Mouse (Mus musculus): ENCODE data around the gene Fam234b. TPM values are rescaled to one million over a fixed set of nuclear protein-coding genes. Genes with fewer than 3 reads are reported as not detected.

The Fam234b gene
- polyA plus RNA-seq, 1 experiment from 2014 or later: 20.9 TPM

- Histone ChIP-seq H3K9me3 (ENCODE audit: control insufficient read depth) (no peaks in the 10 kb centered on the region), H3K4me1 (replicated peaks; ENCODE audit: control insufficient read depth, insufficient read depth, low read length) (no peaks in the 10 kb centered on the region), H3K9ac (ENCODE audit: low read depth, low read length) (no peak overlapping the region), H3K36me3 (ENCODE audit: control insufficient read depth, insufficient read depth) (no peaks in the 10 kb centered on the region; the same call in 1 of the 2 replicates), H3K4me2 (replicated peaks; ENCODE audit: low read depth) (no peak overlapping the region), H3K27me3 (replicated peaks; ENCODE audit: control insufficient read depth, insufficient read depth, low read length) (no peaks in the 10 kb centered on the region), H3K27ac (ENCODE audit: low read depth, low read length) (no peak overlapping the region), H3K4me3 (ENCODE audit: low read depth, low read length) (no peak overlapping the region)
- ATAC-seq: no peak
- 53% methylated on average over 4 of the region's 4 CpGs for WGBS
- no peak for TF ChIP-seq CTCF (IDR thresholded peaks at IDR 0.05; ENCODE audit: low read depth)
These were observed 2.9 kb upstream of the Fam234b start for GRCm38 (mm10) chr6:135194907-135195306.

- 62% methylated on average over 8 of the region's 8 CpGs for WGBS
- H3K4me2 ChIP-seq (replicated peaks; ENCODE audit: low read depth): no peak overlapping the region
- no peaks in the 10 kb centered on the region for H3K4me1 ChIP-seq (replicated peaks; ENCODE audit: control insufficient read depth, insufficient read depth, low read length)
These were observed 1.1 kb upstream of the Fam234b start for GRCm38 (mm10) chr6:135196707-135197106.

GRCm38 (mm10) chr6:135197446-135197845, 331 bp upstream of the Fam234b start:
- Histone ChIP-seq H3K4me3 (ENCODE audit: low read depth, low read length) (peak overlapping the region; percentile 92), H3K9me3 (ENCODE audit: control insufficient read depth) (no peaks in the 10 kb centered on the region), H3K27me3 (replicated peaks; ENCODE audit: control insufficient read depth, insufficient read depth, low read length) (no peaks in the 10 kb centered on the region), H3K27ac (ENCODE audit: low read depth, low read length) (0 out of 2 replicates have a peak overlapping the region, but pooled peaks have one; percentile 66), H3K4me2 (replicated peaks; ENCODE audit: low read depth) (peak overlapping the region; percentile 92), H3K9ac (ENCODE audit: low read depth, low read length) (peak overlapping the region; percentile 80), H3K4me1 (replicated peaks; ENCODE audit: control insufficient read depth, insufficient read depth, low read length) (no peaks in the 10 kb centered on the region), H3K36me3 (ENCODE audit: control insufficient read depth, insufficient read depth) (no peaks in the 10 kb centered on the region; the same call in 1 of the 2 replicates)
- 18% methylated on average over 7 of the region's 7 CpGs for WGBS
- ATAC-seq: no peak
- no peak for TF ChIP-seq CTCF (IDR thresholded peaks at IDR 0.05; ENCODE audit: low read depth)

More at GRCm38 (mm10) chr6:135196707-135197106, 1.1 kb upstream of the Fam234b start:
- H3K9me3 ChIP-seq (ENCODE audit: control insufficient read depth): no peaks in the 10 kb centered on the region
- H3K9ac ChIP-seq (ENCODE audit: low read depth, low read length): no peak overlapping the region
- ATAC-seq: no peak
- TF ChIP-seq CTCF (IDR thresholded peaks at IDR 0.05; ENCODE audit: low read depth): no peak
- H3K27ac ChIP-seq (ENCODE audit: low read depth, low read length): no peak overlapping the region
- H3K4me3 ChIP-seq (ENCODE audit: low read depth, low read length): no peak overlapping the region
- H3K27me3 ChIP-seq (replicated peaks; ENCODE audit: control insufficient read depth, insufficient read depth, low read length): no peaks in the 10 kb centered on the region
- H3K36me3 ChIP-seq (ENCODE audit: control insufficient read depth, insufficient read depth): no peaks in the 10 kb centered on the region; the same call in 1 of the 2 replicates

GRCm38 (mm10) chr6:135198726-135199125, 949 bp downstream of the Fam234b start:
- Histone ChIP-seq H3K4me2 (replicated peaks; ENCODE audit: low read depth) (peak overlapping the region; percentile 92), H3K9me3 (ENCODE audit: control insufficient read depth) (no peaks in the 10 kb centered on the region), H3K36me3 (ENCODE audit: control insufficient read depth, insufficient read depth) (no peaks in the 10 kb centered on the region), H3K4me1 (replicated peaks; ENCODE audit: control insufficient read depth, insufficient read depth, low read length) (no peaks in the 10 kb centered on the region), H3K27ac (ENCODE audit: low read depth, low read length) (no peak overlapping the region), H3K4me3 (ENCODE audit: low read depth, low read length) (peak overlapping the region; percentile 92), H3K9ac (ENCODE audit: low read depth, low read length) (no peak overlapping the region), H3K27me3 (replicated peaks; ENCODE audit: control insufficient read depth, insufficient read depth, low read length) (no peaks in the 10 kb centered on the region)
- WGBS: 26% methylated on average over 6 of the region's 6 CpGs
- TF ChIP-seq CTCF (IDR thresholded peaks at IDR 0.05; ENCODE audit: low read depth): no peak
- no peak for ATAC-seq

GRCm38 (mm10) chr6:135200122-135200957, 2.6 kb downstream of the Fam234b start:
- Histone ChIP-seq H3K27me3 (replicated peaks; ENCODE audit: control insufficient read depth, insufficient read depth, low read length) (no peaks in the 10 kb centered on the region), H3K36me3 (ENCODE audit: control insufficient read depth, insufficient read depth) (no peaks in the 10 kb centered on the region), H3K4me1 (replicated peaks; ENCODE audit: control insufficient read depth, insufficient read depth, low read length) (no peaks in the 10 kb centered on the region), H3K27ac (ENCODE audit: low read depth, low read length) (peak overlapping the region; percentile 73), H3K4me3 (ENCODE audit: low read depth, low read length) (no peak overlapping the region), H3K4me2 (replicated peaks; ENCODE audit: low read depth) (peak overlapping the region; percentile 92), H3K9ac (ENCODE audit: low read depth, low read length) (no peak overlapping the region), H3K9me3 (ENCODE audit: control insufficient read depth) (no peaks in the 10 kb centered on the region)
- TF ChIP-seq CTCF (IDR thresholded peaks at IDR 0.05; ENCODE audit: low read depth): no peak
- peak; percentile 86 for ATAC-seq
- 39% methylated on average over 16 of the region's 16 CpGs for WGBS

DNA sequence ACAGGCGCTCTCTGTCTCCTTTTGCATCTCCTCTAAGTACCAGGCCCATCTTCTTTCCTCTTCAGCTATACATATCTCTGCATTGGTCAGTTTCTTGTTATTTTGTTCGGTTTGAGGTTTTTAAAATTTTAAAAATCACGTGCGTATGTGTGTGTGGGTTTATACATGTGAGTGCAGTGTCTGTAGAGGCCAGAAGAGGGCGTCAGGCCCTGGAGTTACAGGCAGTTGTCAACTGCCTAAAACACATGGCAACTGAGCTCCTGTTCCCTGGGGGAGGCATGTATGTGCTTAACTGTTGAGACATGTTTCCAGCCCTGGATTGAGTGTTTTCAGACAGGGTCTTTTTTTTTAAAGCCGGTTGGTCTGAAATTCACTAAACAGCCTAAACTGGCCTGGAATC, 4.9 kb downstream of the Fam234b start:
- ATAC-seq: no peak
- peak; percentile 26; the same call in 1 of the 2 replicates for TF ChIP-seq CTCF (IDR thresholded peaks at IDR 0.05; ENCODE audit: low read depth)
- Histone ChIP-seq H3K9ac (ENCODE audit: low read depth, low read length) (no peak overlapping the region), H3K27me3 (replicated peaks; ENCODE audit: control insufficient read depth, insufficient read depth, low read length) (no peaks in the 10 kb centered on the region), H3K4me1 (replicated peaks; ENCODE audit: control insufficient read depth, insufficient read depth, low read length) (no peaks in the 10 kb centered on the region), H3K36me3 (ENCODE audit: control insufficient read depth, insufficient read depth) (no peaks in the 10 kb centered on the region), H3K27ac (ENCODE audit: low read depth, low read length) (no peak overlapping the region), H3K9me3 (ENCODE audit: control insufficient read depth) (no peaks in the 10 kb centered on the region), H3K4me3 (ENCODE audit: low read depth, low read length) (no peak overlapping the region), H3K4me2 (replicated peaks; ENCODE audit: low read depth) (no peak overlapping the region)
- 91% methylated on average over 6 of the region's 6 CpGs for WGBS

All from intestine, postnatal 0 days (tissue).